Mouse (Mus musculus) CH12.LX (cell line): ENCODE data around the gene Npr1. TPM values are rescaled to one million over a fixed set of nuclear protein-coding genes. Genes with fewer than 3 reads are reported as not detected.

Experiments
- DNase-seq: peaks from one replicate; pipeline ENCODE4 v3.0.0-alpha.2; 2013; ENCODE audit errors: extremely low read depth
- H3K27ac ChIP-seq: 2 replicates; pipeline ENCODE4 v1.5.1; 2012; ENCODE audit warnings: low read depth, mild to moderate bottlenecking, control low read depth, moderate library complexity; ENCODE audit not compliant: insufficient read depth
- H3K27me3 ChIP-seq: replicated peaks from 2 replicates; pipeline ENCODE3; 2012; ENCODE audit warnings: inconsistent platforms
- H3K36me3 ChIP-seq, 2 experiments: replicated peaks in 1 of 2; 2 replicates each; pipeline versions ENCODE3 to v1.6.1; 2012; ENCODE audit warnings: inconsistent platforms in 1 of 2, low read length in 1 of 2, mild to moderate bottlenecking in 1 of 2, mixed read lengths in 1 of 2, moderate library complexity in 1 of 2; ENCODE audit not compliant: control insufficient read depth in 1 of 2, insufficient read depth in 1 of 2
- H3K4me1 ChIP-seq, 2 experiments: 2 replicates each; pipeline ENCODE4 v1.6.1; 2012; ENCODE audit warnings: inconsistent platforms in 1 of 2, moderate library complexity in 1 of 2; ENCODE audit not compliant: insufficient read depth in 2 of 2, control insufficient read depth in 1 of 2
- H3K4me2 ChIP-seq: 2 replicates; pipeline ENCODE4 v1.6.1; 2012; ENCODE audit warnings: low read depth, mild to moderate bottlenecking, control low read depth; ENCODE audit not compliant: poor library complexity, insufficient read depth, severe bottlenecking
- H3K4me3 ChIP-seq, 3 experiments: fragments of 150-350 bp in 1 of 3; sonication (generic) in 1 of 3; replicated peaks in 1 of 3; 2 replicates each; pipeline versions ENCODE3 to v1.5.1; 2011 to 2012; ENCODE audit warnings: low read depth in 2 of 3, low read length in 2 of 3, mild to moderate bottlenecking in 2 of 3, moderate library complexity in 2 of 3, control low read depth in 1 of 3, improper control_type of control experiment in 1 of 3, inconsistent platforms in 1 of 3, mixed read lengths in 1 of 3; ENCODE audit not compliant: poor library complexity in 1 of 3
- H3K79me2 ChIP-seq: replicated peaks from 2 replicates; pipeline ENCODE4 v1.6.1; 2012; ENCODE audit warnings: mild to moderate bottlenecking, moderate library complexity; ENCODE audit not compliant: control insufficient read depth, poor library complexity, insufficient read depth, severe bottlenecking; ENCODE audit errors: extremely low read depth
- H3K9ac ChIP-seq: 2 replicates; pipeline ENCODE4 v1.6.1; 2012; ENCODE audit warnings: low read depth, mild to moderate bottlenecking, control low read depth, moderate library complexity; ENCODE audit not compliant: insufficient read depth
- H3K9me3 ChIP-seq: replicated peaks from 2 replicates; pipeline ENCODE3; 2012; ENCODE audit warnings: low read length, inconsistent platforms, mixed read lengths
- CTCF ChIP-seq, 2 experiments: IDR thresholded peaks in 1 of 2; conservative IDR thresholded peaks in 1 of 2; 2 replicates each; pipeline ENCODE4 v1.5.1; 2011 to 2012; ENCODE audit warnings: low read depth in 2 of 2, low read length in 2 of 2, improper control_type of control experiment in 1 of 2, inconsistent platforms in 1 of 2, mild to moderate bottlenecking in 1 of 2, moderate library complexity in 1 of 2
- ELF1 ChIP-seq: IDR thresholded peaks from 2 replicates; pipeline ENCODE4 v1.6.1; 2014; ENCODE audit warnings: low read depth, mild to moderate bottlenecking, inconsistent platforms, low read length, improper control_type of control experiment
- EP300 ChIP-seq: IDR thresholded peaks from 2 replicates; pipeline ENCODE4 v1.6.1; 2011; ENCODE audit warnings: low read length, improper control_type of control experiment
- IRF4 ChIP-seq: IDR thresholded peaks from 2 replicates; pipeline ENCODE4 v1.6.1; 2014; ENCODE audit warnings: low read depth, mild to moderate bottlenecking, inconsistent platforms, low read length, improper control_type of control experiment
- JUN ChIP-seq: IDR thresholded peaks from 2 replicates; pipeline ENCODE4 v1.6.1; 2011; ENCODE audit warnings: low read depth, mild to moderate bottlenecking, low read length, improper control_type of control experiment, moderate library complexity; ENCODE audit not compliant: insufficient read depth
- KAT2A ChIP-seq: IDR thresholded peaks from 2 replicates; pipeline ENCODE4 v1.6.1; 2012; ENCODE audit warnings: low read length, improper control_type of control experiment, inconsistent platforms; ENCODE audit not compliant: insufficient replicate concordance
- MAFK ChIP-seq: IDR thresholded peaks from 2 replicates; pipeline ENCODE4 v1.6.1; 2011; ENCODE audit warnings: low read length, improper control_type of control experiment; ENCODE audit not compliant: insufficient replicate concordance
- MAX ChIP-seq: IDR thresholded peaks from 2 replicates; pipeline ENCODE4 v1.6.1; 2011; ENCODE audit warnings: low read length, improper control_type of control experiment
- MEF2A ChIP-seq: IDR thresholded peaks from 2 replicates; pipeline ENCODE4 v1.6.1; 2014; ENCODE audit warnings: low read depth, mild to moderate bottlenecking, inconsistent platforms, low read length, improper control_type of control experiment, borderline replicate concordance
- MYC ChIP-seq: IDR thresholded peaks from 2 replicates; pipeline ENCODE4 v1.6.1; 2011; ENCODE audit warnings: low read depth, mild to moderate bottlenecking, improper control_type of control experiment, low read length
- POLR2A ChIP-seq: IDR thresholded peaks from 2 replicates; pipeline ENCODE4 v1.6.1; 2011; ENCODE audit warnings: low read depth, mild to moderate bottlenecking, improper control_type of control experiment, low read length
- RCOR1 ChIP-seq: conservative IDR thresholded peaks from 2 replicates; pipeline ENCODE4 v1.6.1; 2012; ENCODE audit warnings: low read depth, mild to moderate bottlenecking, inconsistent platforms, low read length, improper control_type of control experiment
- SIN3A ChIP-seq: IDR thresholded peaks from 2 replicates; pipeline ENCODE4 v1.6.1; 2012; ENCODE audit warnings: low read length, improper control_type of control experiment, inconsistent platforms
- SMC3 ChIP-seq: IDR thresholded peaks from 2 replicates; pipeline ENCODE4 v1.6.1; 2011; ENCODE audit warnings: low read depth, low read length, improper control_type of control experiment
- TBP ChIP-seq: conservative IDR thresholded peaks from 2 replicates; pipeline ENCODE4 v1.6.1; 2011; ENCODE audit warnings: low read depth, low read length, improper control_type of control experiment
- TCF12 ChIP-seq: IDR thresholded peaks from 2 replicates; pipeline ENCODE4 v1.6.1; 2014; ENCODE audit warnings: low read depth, mild to moderate bottlenecking, inconsistent platforms, low read length, improper control_type of control experiment
- USF1 ChIP-seq: IDR thresholded peaks from 2 replicates; pipeline ENCODE4 v1.6.1; 2014; ENCODE audit warnings: low read depth, mild to moderate bottlenecking, inconsistent platforms, low read length, improper control_type of control experiment
- USF2 ChIP-seq: conservative IDR thresholded peaks from 2 replicates; pipeline ENCODE4 v1.6.1; 2011; ENCODE audit warnings: low read depth, low read length, improper control_type of control experiment
- ZKSCAN1 ChIP-seq: IDR thresholded peaks from 2 replicates; pipeline ENCODE4 v1.6.1; 2012; ENCODE audit warnings: low read depth, inconsistent platforms, low read length, improper control_type of control experiment, borderline replicate concordance
- ZMIZ1 ChIP-seq: IDR thresholded peaks from 2 replicates; pipeline ENCODE4 v1.6.1; 2012; ENCODE audit warnings: low read depth, mild to moderate bottlenecking, inconsistent platforms, low read length, improper control_type of control experiment
- ZNF384 ChIP-seq: IDR thresholded peaks from 2 replicates; pipeline ENCODE4 v1.6.1; 2012; ENCODE audit warnings: low read depth, low read length, improper control_type of control experiment, inconsistent platforms
- dilution Hi-C: fragments of 300-500 bp; cut with MboI; formaldehyde crosslinking; loops from 2 replicates; pipeline ENCODE4 v1.14.3; 2020; ENCODE audit warnings: low sequenced_read_pairs; ENCODE audit not compliant: extremely low pct_unique_long_range_greater_than_20kb, extremely low pct_ligation_motif_present
- in situ Hi-C: fragments of 300-500 bp; cut with MboI; formaldehyde crosslinking; loops from 3 replicates; pipeline ENCODE4 v1.14.3; 2019; ENCODE audit warnings: low sequenced_read_pairs, low pct_ligation_motif_present, low pct_unique_long_range_greater_than_20kb, mixed read lengths
- polyA plus RNA-seq: library from polyadenylated mRNA; unstranded; fragments of >175 nt; gene quantifications from 2 replicates; pipeline ENCODE4 v1.2.1, GENCODE M21; 2012; ENCODE audit warnings: low read depth; ENCODE audit not compliant: insufficient read length
- total RNA-seq, 2 experiments: library from RNA; depleted of rRNA; stranded (reverse); fragments of 300-350 nt in 1 of 2; fragments of >200 nt in 1 of 2; gene quantifications; 2 replicates each; pipeline ENCODE4 v1.2.3; 2012 to 2014

Gene Npr1
- total and polyA plus RNA-seq, 3 experiments, result 0.13 TPM; not detected in 2

GRCm38 (mm10) chr3:90508950-90509746 lies 43.5 kb upstream of the Npr1 start, which contains the start of gene Chtop (continued):
- TF ChIP-seq EP300, result no peak
- TF ChIP-seq KAT2A, result no peak
- no peak for TF ChIP-seq ZNF384
- peak; percentile 32; the same call in 1 of the 2 replicates for TF ChIP-seq IRF4
- no peak for TF ChIP-seq MAFK
- TF ChIP-seq MYC, result peak; percentile 86
- TF ChIP-seq POLR2A, result peak; percentile 86
- TF ChIP-seq MEF2A, result peak; percentile 57
- peak; percentile 63; the same call in 1 of the 2 replicates for TF ChIP-seq SIN3A
- TF ChIP-seq SMC3, result no peak
- TF ChIP-seq USF2, result no peak
- TF ChIP-seq ZMIZ1, result peak; percentile 43; the same call in 1 of the 2 replicates
- TF ChIP-seq ELF1, result peak; percentile 78
- TF ChIP-seq TCF12, result peak; percentile 50
- peak; percentile 75; the same call in 1 of the 2 replicates for TF ChIP-seq RCOR1
- peak; percentile 19 for TF ChIP-seq USF1
- peak; percentile 78 for TF ChIP-seq MAX
- TF ChIP-seq JUN, result no peak
- no peak for TF ChIP-seq ZKSCAN1

DNA sequence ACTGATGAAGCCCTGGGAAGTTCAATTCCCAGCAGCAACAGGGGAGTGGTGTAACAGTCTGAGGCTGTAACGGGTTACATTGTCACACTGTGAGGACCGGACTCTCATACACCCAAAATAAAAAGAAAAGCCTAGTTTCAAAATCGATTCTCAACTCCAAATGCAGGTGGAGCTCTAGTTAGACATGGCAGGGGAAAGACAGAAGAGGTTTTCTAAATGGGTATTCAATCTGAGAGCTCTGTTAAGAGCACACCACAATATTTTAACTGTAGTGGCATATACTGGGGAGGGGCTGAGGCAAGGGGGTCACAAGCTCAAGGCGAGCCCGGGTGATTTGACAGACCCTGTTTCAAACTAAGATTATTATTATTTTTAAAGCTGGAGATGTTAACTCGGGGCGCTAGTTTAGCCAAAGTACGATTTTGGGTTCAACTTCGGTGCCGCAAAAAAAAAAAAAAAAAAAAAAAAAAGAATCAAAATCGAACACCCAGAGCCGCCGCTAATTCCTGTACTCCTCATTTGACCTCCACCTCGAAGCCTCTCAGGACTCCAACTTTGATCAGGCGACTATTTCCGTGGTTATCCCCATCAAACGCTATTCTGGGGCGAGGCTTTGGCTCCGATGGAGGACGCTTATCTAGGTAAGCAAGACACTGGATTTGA lies 42.8 kb upstream of the Npr1 start:
- dilution Hi-C loops (no loop called here), in situ Hi-C loops (loop anchor here (5.0 kb wide), 1 partner anchor 104 kb away; the partner anchor contains the start of gene S100a6)
- Histone ChIP-seq H3K9me3 (no peaks in the 10 kb centered on the region), H3K4me2 (peak overlapping the region; percentile 99), H3K27me3 (no peaks in the 10 kb centered on the region), H3K36me3 (peaks cover 24 to 49% of the 10 kb centered on the region in 2 experiments), H3K4me1 (peaks cover 0 to 39% of the 10 kb centered on the region in 2 experiments; a peak in 2 of 4 replicates)
- TF ChIP-seq MAFK (no peak), TBP (0 out of 2 replicates have a peak, but pooled peaks have one; percentile 20), CTCF (conservative IDR thresholded peaks at IDR 0.05 in 1 of 2, IDR thresholded peaks at IDR 0.05 in 1 of 2; ENCODE audit: low read depth in 2 of 2, low read length in 2 of 2) (peak in 1 of 2 experiments; percentile 34; a peak in 2 of 4 replicates), ZNF384 (peak; percentile 53; the same call in 1 of the 2 replicates)
- TF ChIP-seq, all 38 proteins: peak for 3
- H3K79me2 ChIP-seq, result peaks cover 35% of the 10 kb centered on the region
- DNase-seq, result peak; percentile 35
- peak overlapping the region; percentile 79 for H3K27ac ChIP-seq
- H3K9ac ChIP-seq, result peak overlapping the region; percentile 100
- H3K4me3 ChIP-seq, result peak overlapping the region; percentile 86 to 98 (median 88)
